Mouse (Mus musculus): ENCODE measurements around the gene Atp13a3. TPM values are rescaled to one million over a fixed set of nuclear protein-coding genes. Genes with fewer than 3 reads are reported as not detected.

The Atp13a3 gene
- polyA plus RNA-seq, 1 experiment, result 139 TPM

GRCm38 (mm10) chr16:30304236-30304635 lies 101.5 kb downstream of the Atp13a3 start:
- Histone ChIP-seq H3K27ac (ENCODE audit: insufficient read depth, low read length) (no peak overlapping the region), H3K4me1 (ENCODE audit: control insufficient read depth, insufficient read depth, low read length) (no peaks in the 10 kb centered on the region), H3K9me3 (replicated peaks; ENCODE audit: control insufficient read depth, insufficient read depth, low read length, poor library complexity, severe bottlenecking) (no peaks in the 10 kb centered on the region), H3K36me3 (ENCODE audit: control insufficient read depth, insufficient read depth, low read length, poor library complexity, severe bottlenecking) (no peaks in the 10 kb centered on the region), H3K9ac (ENCODE audit: low read depth, poor library complexity, severe bottlenecking) (no peak overlapping the region), H3K4me3 (ENCODE audit: low read depth, low read length) (no peak overlapping the region), H3K27me3 (ENCODE audit: control insufficient read depth, insufficient read depth, low read length, poor library complexity, severe bottlenecking) (no peaks in the 10 kb centered on the region)
- TF ChIP-seq EP300 (IDR thresholded peaks at IDR 0.05; ENCODE audit: insufficient read depth, low read depth, low read length) (no peak), CTCF (IDR thresholded peaks at IDR 0.05; ENCODE audit: low read depth, low read length) (no peak), POLR2A (IDR thresholded peaks at IDR 0.05; ENCODE audit: insufficient read depth, low read length) (no peak)

GRCm38 (mm10) chr16:30303411-30303810 lies 102.4 kb downstream of the Atp13a3 start:
- no peaks in the 10 kb centered on the region for H3K36me3 ChIP-seq (ENCODE audit: control insufficient read depth, insufficient read depth, low read length, poor library complexity, severe bottlenecking)
- no peaks in the 10 kb centered on the region for H3K4me1 ChIP-seq (ENCODE audit: control insufficient read depth, insufficient read depth, low read length)
- H3K27ac ChIP-seq (ENCODE audit: insufficient read depth, low read length), result no peak overlapping the region
- H3K27me3 ChIP-seq (ENCODE audit: control insufficient read depth, insufficient read depth, low read length, poor library complexity, severe bottlenecking), result no peaks in the 10 kb centered on the region
- H3K9ac ChIP-seq (ENCODE audit: low read depth, poor library complexity, severe bottlenecking), result no peak overlapping the region
- TF ChIP-seq CTCF (IDR thresholded peaks at IDR 0.05; ENCODE audit: low read depth, low read length) (no peak), EP300 (IDR thresholded peaks at IDR 0.05; ENCODE audit: insufficient read depth, low read depth, low read length) (no peak), POLR2A (IDR thresholded peaks at IDR 0.05; ENCODE audit: insufficient read depth, low read length) (no peak)
- H3K9me3 ChIP-seq (replicated peaks; ENCODE audit: control insufficient read depth, insufficient read depth, low read length, poor library complexity, severe bottlenecking), result no peaks in the 10 kb centered on the region
- no peak overlapping the region for H3K4me3 ChIP-seq (ENCODE audit: low read depth, low read length)

GRCm38 (mm10) chr16:30302686-30303085 lies 103.1 kb downstream of the Atp13a3 start:
- no peak overlapping the region for H3K4me3 ChIP-seq (ENCODE audit: low read depth, low read length)
- no peaks in the 10 kb centered on the region for H3K27me3 ChIP-seq (ENCODE audit: control insufficient read depth, insufficient read depth, low read length, poor library complexity, severe bottlenecking)
- H3K36me3 ChIP-seq (ENCODE audit: control insufficient read depth, insufficient read depth, low read length, poor library complexity, severe bottlenecking), result no peaks in the 10 kb centered on the region
- no peak overlapping the region for H3K27ac ChIP-seq (ENCODE audit: insufficient read depth, low read length)
- no peak overlapping the region for H3K9ac ChIP-seq (ENCODE audit: low read depth, poor library complexity, severe bottlenecking)
- TF ChIP-seq CTCF (IDR thresholded peaks at IDR 0.05; ENCODE audit: low read depth, low read length) (no peak), POLR2A (IDR thresholded peaks at IDR 0.05; ENCODE audit: insufficient read depth, low read length) (no peak), EP300 (IDR thresholded peaks at IDR 0.05; ENCODE audit: insufficient read depth, low read depth, low read length) (no peak)
- no peaks in the 10 kb centered on the region for H3K4me1 ChIP-seq (ENCODE audit: control insufficient read depth, insufficient read depth, low read length)
- no peaks in the 10 kb centered on the region for H3K9me3 ChIP-seq (replicated peaks; ENCODE audit: control insufficient read depth, insufficient read depth, low read length, poor library complexity, severe bottlenecking)

- no peaks in the 10 kb centered on the region for H3K9me3 ChIP-seq (replicated peaks; ENCODE audit: control insufficient read depth, insufficient read depth, low read length, poor library complexity, severe bottlenecking)
- no peaks in the 10 kb centered on the region for H3K36me3 ChIP-seq (ENCODE audit: control insufficient read depth, insufficient read depth, low read length, poor library complexity, severe bottlenecking)
- no peak overlapping the region for H3K4me3 ChIP-seq (ENCODE audit: low read depth, low read length)
- H3K4me1 ChIP-seq (ENCODE audit: control insufficient read depth, insufficient read depth, low read length), result no peaks in the 10 kb centered on the region
- no peak for TF ChIP-seq CTCF (IDR thresholded peaks at IDR 0.05; ENCODE audit: low read depth, low read length)
- no peak for TF ChIP-seq POLR2A (IDR thresholded peaks at IDR 0.05; ENCODE audit: insufficient read depth, low read length)
- no peak for TF ChIP-seq EP300 (IDR thresholded peaks at IDR 0.05; ENCODE audit: insufficient read depth, low read depth, low read length)
- H3K27ac ChIP-seq (ENCODE audit: insufficient read depth, low read length), result no peak overlapping the region
- H3K27me3 ChIP-seq (ENCODE audit: control insufficient read depth, insufficient read depth, low read length, poor library complexity, severe bottlenecking), result no peaks in the 10 kb centered on the region
- H3K9ac ChIP-seq (ENCODE audit: low read depth, poor library complexity, severe bottlenecking), result no peak overlapping the region
Measured at GRCm38 (mm10) chr16:30299711-30300277, 106.0 kb downstream of the Atp13a3 start.

GRCm38 (mm10) chr16:30297450-30297849 lies 108.3 kb downstream of the Atp13a3 start:
- Histone ChIP-seq H3K9me3 (replicated peaks; ENCODE audit: control insufficient read depth, insufficient read depth, low read length, poor library complexity, severe bottlenecking) (no peaks in the 10 kb centered on the region), H3K4me1 (ENCODE audit: control insufficient read depth, insufficient read depth, low read length) (no peaks in the 10 kb centered on the region), H3K9ac (ENCODE audit: low read depth, poor library complexity, severe bottlenecking) (no peak overlapping the region), H3K27me3 (ENCODE audit: control insufficient read depth, insufficient read depth, low read length, poor library complexity, severe bottlenecking) (no peaks in the 10 kb centered on the region), H3K27ac (ENCODE audit: insufficient read depth, low read length) (no peak overlapping the region), H3K4me3 (ENCODE audit: low read depth, low read length) (no peak overlapping the region), H3K36me3 (ENCODE audit: control insufficient read depth, insufficient read depth, low read length, poor library complexity, severe bottlenecking) (no peaks in the 10 kb centered on the region)
- TF ChIP-seq CTCF (IDR thresholded peaks at IDR 0.05; ENCODE audit: low read depth, low read length), result no peak
- TF ChIP-seq EP300 (IDR thresholded peaks at IDR 0.05; ENCODE audit: insufficient read depth, low read depth, low read length), result no peak
- no peak for TF ChIP-seq POLR2A (IDR thresholded peaks at IDR 0.05; ENCODE audit: insufficient read depth, low read length)

- Histone ChIP-seq H3K4me1 (ENCODE audit: control insufficient read depth, insufficient read depth, low read length) (no peaks in the 10 kb centered on the region), H3K36me3 (ENCODE audit: control insufficient read depth, insufficient read depth, low read length, poor library complexity, severe bottlenecking) (no peaks in the 10 kb centered on the region), H3K27ac (ENCODE audit: insufficient read depth, low read length) (no peak overlapping the region), H3K4me3 (ENCODE audit: low read depth, low read length) (no peak overlapping the region), H3K9me3 (replicated peaks; ENCODE audit: control insufficient read depth, insufficient read depth, low read length, poor library complexity, severe bottlenecking) (no peaks in the 10 kb centered on the region), H3K27me3 (ENCODE audit: control insufficient read depth, insufficient read depth, low read length, poor library complexity, severe bottlenecking) (no peaks in the 10 kb centered on the region), H3K9ac (ENCODE audit: low read depth, poor library complexity, severe bottlenecking) (no peak overlapping the region)
- TF ChIP-seq POLR2A (IDR thresholded peaks at IDR 0.05; ENCODE audit: insufficient read depth, low read length), result no peak
- TF ChIP-seq CTCF (IDR thresholded peaks at IDR 0.05; ENCODE audit: low read depth, low read length), result no peak
- TF ChIP-seq EP300 (IDR thresholded peaks at IDR 0.05; ENCODE audit: insufficient read depth, low read depth, low read length), result no peak
Measured at GRCm38 (mm10) chr16:30296601-30297275, 109.0 kb downstream of the Atp13a3 start.
